Mouse (Mus musculus) frontal cortex, postnatal 10 days (tissue): ENCODE measurements at regions not wholly inside any gene's neighbourhood (a gene's known extent, or its start where the extent isn't known, plus 50 kb on each side); places are given as distances from the start of the nearest gene placed in this dataset.

ENCODE experiments used
- DNase-seq, 2 experiments: peaks; one replicate each; pipeline ENCODE4 v3.0.0; 2022; ENCODE audit warnings: low spot score in 2 of 2, mixed read lengths in 1 of 2

DNA sequence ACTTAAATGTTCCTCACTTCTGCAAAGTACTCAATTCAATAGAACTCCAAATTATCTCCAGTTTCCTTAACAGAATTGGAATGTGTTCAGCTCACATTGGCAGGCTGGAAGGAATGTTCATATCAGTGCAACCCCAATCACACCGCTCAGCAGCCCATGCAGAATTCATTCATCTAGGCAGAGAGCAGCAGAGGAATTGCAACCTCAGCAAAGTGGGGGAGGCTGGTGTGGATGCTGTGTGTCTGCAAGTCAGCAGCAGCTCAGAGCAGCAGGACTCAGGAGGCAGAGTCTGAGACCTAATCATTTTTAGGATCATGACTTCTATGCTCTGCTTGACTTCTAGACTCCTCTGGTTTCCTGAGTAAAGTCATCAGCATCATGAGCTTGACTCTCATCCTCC lies 100.7 kb upstream of the Chrna7 start:
- no peak for DNase-seq

GRCm38 (mm10) chr7:63319594-63319993 lies 107.2 kb upstream of the Chrna7 start:
- DNase-seq, result peak in 1 of 2 experiments; percentile 66

GRCm38 (mm10) chr7:63321171-63321570 lies 108.8 kb upstream of the Chrna7 start:
- DNase-seq, result no peak

DNA sequence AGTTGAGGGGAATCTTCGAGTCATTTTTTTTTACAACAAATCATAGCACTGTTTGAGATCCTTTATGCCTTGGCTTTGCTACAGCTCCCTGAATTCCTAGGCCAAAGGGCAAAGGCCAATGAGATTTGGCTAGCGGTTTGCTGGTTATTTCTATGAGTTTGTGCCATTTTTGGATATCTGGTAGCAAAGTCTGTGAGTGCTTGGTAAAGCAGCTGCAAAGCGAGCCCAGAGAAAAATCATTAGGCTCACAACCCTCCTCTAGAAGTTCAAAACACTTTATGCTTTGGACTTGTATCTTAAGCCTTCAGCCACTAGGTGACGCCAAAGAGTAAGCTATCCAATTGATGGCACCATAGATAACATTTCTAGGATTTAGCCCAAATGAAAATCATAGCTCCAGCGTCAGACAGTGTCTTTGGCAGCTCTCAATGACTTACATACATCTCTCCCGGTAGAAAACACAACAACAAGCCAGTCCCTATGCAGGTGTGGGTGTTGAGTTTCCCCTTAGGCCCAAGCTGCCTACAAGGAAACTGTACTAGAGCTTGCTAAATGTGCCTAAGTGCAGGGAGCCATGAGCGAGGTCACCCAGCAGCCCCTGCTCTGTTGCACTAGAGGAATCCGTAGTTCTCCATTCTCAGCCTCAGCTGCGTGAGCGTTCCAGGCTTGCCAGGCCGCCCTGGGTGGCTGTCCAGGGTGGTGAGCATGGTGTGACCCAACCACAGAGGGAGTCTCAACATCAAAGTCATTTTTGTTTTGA lies 109.8 kb upstream of the Chrna7 start:
- DNase-seq, result peak; percentile 36 to 53

DNA sequence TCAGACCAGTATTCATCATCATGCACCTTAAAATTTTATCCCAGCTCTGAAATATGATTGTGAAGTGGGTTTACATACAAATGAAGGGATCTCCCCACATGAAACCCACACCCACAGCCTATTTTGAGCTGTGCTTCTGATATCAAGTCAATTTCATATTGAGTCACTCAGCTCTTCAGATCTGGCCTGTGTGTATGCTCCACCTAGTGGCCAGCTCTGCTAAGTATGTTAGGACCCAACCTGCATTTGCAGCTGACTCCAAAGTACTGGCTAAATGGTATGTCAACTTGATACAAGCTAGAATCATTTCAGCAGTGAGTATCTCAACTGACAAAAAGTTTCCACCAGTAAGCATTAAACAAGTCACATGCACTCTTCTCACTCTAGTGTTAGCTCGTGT lies 109.4 kb upstream of the Otud7a start:
- no peak for DNase-seq

DNA sequence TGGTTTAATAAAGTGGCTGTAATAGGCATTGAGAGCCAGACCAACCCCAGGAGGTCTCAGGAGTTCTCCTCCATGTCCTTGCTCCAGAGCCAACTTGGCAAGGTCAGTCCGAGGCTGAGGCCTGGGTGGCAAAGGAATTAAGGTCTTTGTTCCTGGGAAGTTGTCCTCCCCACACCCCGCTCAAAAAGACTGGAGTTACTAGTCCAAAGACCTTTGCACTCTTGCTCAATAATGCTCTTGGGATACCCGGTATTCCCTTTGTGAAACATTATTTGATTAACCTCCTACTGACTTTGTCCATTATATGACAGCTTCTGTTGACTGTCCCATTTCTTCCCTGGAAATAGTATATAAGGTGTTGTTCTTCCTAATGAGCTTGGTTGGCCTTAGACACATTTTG lies 108.5 kb upstream of the Otud7a start:
- DNase-seq, result no peak

GRCm38 (mm10) chr7:63341716-63342115 lies 102.8 kb upstream of the Otud7a start:
- DNase-seq, result no peak

DNA sequence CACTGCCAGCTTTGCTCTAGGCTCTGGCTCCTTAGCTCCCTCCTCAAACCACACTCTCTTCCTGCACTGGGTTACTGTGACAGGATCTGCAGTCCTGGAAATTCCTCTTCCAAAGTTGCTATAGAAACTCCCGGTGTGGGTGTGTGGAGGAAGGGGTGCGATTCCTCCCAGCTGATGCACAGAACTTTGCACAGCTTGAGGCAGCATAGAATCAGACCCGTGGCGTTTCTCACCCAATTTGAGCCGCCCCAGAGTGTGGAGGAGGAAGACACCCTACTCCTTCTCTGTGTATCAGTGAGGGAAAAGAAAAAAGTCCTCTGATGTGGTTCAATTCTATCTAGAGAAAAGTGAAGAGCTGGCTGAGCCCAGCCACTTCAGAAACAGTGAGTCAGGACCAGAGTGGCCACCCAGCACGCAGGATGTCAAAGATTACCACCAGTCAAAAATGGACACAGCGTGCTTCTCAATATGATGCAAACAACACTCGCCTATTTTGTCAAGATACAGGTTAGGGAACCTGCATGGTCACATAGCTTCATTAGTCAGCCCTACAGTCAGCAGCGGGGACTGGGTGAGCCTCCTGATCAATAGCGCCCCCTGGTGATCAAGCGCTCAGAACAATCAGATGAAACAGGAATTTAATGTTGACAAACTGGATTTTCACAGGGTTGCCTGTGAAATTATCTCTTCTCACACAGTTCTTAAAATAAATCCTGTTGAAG lies 98.7 kb upstream of the Otud7a start:
- DNase-seq, result peak; percentile 72 to 84

DNA sequence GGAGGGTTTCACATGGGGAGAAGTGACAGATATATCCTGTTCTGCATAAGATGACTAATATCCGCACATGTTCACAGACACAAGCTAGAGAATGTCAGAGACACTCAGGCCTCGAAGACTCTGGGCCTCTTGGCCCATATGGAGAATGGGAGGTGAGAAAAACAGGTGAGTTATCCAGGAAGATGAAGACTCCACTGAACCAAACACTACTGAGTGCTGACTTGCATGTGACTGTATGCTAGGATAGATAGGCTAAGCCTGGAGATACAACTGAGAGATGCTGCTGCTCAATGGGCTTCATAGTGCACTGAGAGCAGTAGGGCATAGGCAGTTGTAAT lies 98.2 kb upstream of the Otud7a start:
- DNase-seq, result no peak
